Mouse (Mus musculus) cortical plate, adult 2 months (tissue): Measurements from ENCODE around the gene Irf2. TPM values are rescaled to one million over a fixed set of nuclear protein-coding genes. Genes with fewer than 3 reads are reported as not detected.

Source experiments
- H3K27ac ChIP-seq: fragments of 200-500 bp; 2 replicates; pipeline ENCODE4 v1.5.1; 2012; ENCODE audit warnings: low read length, control low read depth, inconsistent platforms; ENCODE audit not compliant: insufficient read depth
- H3K4me1 ChIP-seq: fragments of 200-500 bp; 2 replicates; pipeline ENCODE4 v1.6.1; 2011; ENCODE audit warnings: low read length; ENCODE audit not compliant: control insufficient read depth, insufficient read depth
- H3K4me3 ChIP-seq: fragments of 200-500 bp; 2 replicates; pipeline ENCODE4 v1.5.1; 2011; ENCODE audit warnings: mild to moderate bottlenecking, low read length, control low read depth; ENCODE audit not compliant: insufficient read depth
- CTCF ChIP-seq: fragments of 200-500 bp; IDR thresholded peaks from 2 replicates; pipeline ENCODE4 v1.5.1; 2011; ENCODE audit warnings: mild to moderate bottlenecking, control low read depth, low read length; ENCODE audit not compliant: insufficient read depth; ENCODE audit errors: extremely low read depth
- POLR2A ChIP-seq: fragments of 200-500 bp; IDR thresholded peaks from 2 replicates; pipeline ENCODE4 v1.6.1; 2011; ENCODE audit warnings: mild to moderate bottlenecking, low read length, control low read depth; ENCODE audit not compliant: insufficient read depth; ENCODE audit errors: extremely low read depth
- polyA plus RNA-seq: library from polyadenylated mRNA; depleted of rRNA; stranded (reverse); fragments of >200 nt; gene quantifications from 2 replicates; pipeline ENCODE4 v1.2.3, GENCODE M21; 2012

Irf2 gene
- polyA plus RNA-seq, 1 experiment, result 27.1 TPM

DNA sequence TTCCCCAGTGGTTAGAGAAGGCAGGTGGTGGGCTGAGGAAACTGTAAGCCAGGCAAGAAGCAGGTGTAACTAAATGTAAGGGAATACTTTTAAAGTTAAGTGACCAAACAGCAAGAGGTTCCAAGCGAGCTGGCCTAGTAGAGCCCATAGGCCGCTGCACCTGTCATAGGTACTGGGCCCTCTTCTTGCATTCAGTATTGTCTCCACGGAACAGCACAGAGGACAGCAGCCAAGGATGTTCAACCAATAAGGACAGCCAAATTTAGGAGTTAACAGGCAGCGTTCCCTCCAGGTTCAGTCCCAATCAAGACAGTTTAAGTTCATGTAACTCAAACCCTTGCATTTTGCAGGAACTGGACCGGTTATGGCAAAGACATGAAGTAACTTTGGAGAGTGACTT lies 931 bp upstream of the Irf2 start:
- Histone ChIP-seq H3K4me3 (peak overlapping the region; percentile 83; the same call in 1 of the 2 replicates), H3K4me1 (no peaks in the 10 kb centered on the region; the same call in 1 of the 2 replicates), H3K27ac (no peak overlapping the region)
- no peak for TF ChIP-seq CTCF
- TF ChIP-seq POLR2A, result no peak

DNA sequence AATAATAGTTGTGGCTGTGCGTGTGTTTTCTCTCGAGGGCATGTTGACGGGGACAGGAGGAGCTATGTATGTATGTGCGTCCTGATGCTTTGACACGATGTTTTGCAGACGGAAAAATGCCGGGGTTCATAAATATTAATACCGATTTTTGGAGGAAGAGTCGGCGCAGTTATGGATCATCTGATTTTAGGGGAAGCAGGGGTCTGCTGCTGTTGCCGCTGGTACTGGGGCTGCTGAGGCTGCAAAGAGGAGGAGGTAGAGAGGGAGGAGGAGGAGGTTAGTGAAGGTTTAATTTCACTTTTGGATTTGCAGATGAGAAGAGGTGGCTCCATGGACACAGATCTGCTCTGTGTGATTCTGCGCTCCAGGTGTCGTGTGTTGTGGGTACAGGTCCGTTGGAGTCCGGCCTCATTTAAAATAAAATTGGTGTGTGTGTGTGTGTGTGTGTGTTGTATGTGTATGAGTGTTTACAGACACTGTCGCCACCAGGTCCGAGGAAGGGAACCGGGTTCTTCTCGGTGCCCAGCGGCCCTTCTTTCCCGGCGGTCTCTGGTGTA lies 502 bp downstream of the Irf2 start:
- Histone ChIP-seq H3K4me1 (no peaks in the 10 kb centered on the region; the same call in 1 of the 2 replicates), H3K4me3 (peak overlapping the region; percentile 83), H3K27ac (peak overlapping the region; percentile 100)
- TF ChIP-seq CTCF, result no peak
- TF ChIP-seq POLR2A, result peak; percentile 44; the same call in 1 of the 2 replicates

DNA sequence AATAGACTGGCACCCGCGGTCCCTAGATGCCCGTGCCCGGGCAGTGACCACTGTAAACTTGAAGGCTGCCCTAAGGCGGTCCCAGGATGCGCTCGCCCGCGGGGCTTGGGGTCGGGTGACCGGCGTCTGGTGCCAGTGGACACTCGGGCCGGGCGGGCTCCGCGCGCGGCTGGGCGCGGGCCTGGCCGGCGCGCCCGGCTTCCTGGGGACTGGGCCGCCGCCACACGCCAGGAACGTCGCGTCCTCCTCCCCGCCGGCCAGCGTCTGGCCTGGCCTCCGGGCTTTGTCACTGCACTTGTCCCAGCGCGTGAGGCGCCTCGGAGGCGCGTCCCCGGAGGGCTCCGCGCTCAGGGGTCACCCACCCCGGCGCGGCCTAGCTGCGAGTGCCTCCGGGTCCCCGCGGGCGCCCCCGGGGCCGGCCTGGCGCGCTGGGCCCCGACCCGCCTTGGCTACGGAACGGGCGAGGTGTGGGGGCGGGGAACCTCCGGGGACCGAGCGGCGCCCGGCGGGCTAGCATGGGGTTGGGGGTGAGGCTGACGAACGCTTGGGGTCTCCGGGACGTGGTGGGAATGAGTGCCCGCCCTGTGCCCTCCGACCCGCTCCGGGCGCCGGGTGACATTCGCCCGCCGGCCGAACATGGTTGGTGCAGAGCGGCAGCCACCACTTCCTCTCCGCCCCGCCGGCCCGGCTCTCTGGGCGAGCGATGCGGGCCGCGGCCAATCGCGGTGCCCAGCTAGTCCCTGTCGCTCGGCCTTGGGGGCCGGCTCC lies 1.2 kb downstream of the Irf2 start:
- TF ChIP-seq POLR2A (no peak), CTCF (no peak)
- Histone ChIP-seq H3K27ac (peak overlapping the region; percentile 100), H3K4me1 (no peaks in the 10 kb centered on the region; the same call in 1 of the 2 replicates), H3K4me3 (peak overlapping the region; percentile 83)

DNA sequence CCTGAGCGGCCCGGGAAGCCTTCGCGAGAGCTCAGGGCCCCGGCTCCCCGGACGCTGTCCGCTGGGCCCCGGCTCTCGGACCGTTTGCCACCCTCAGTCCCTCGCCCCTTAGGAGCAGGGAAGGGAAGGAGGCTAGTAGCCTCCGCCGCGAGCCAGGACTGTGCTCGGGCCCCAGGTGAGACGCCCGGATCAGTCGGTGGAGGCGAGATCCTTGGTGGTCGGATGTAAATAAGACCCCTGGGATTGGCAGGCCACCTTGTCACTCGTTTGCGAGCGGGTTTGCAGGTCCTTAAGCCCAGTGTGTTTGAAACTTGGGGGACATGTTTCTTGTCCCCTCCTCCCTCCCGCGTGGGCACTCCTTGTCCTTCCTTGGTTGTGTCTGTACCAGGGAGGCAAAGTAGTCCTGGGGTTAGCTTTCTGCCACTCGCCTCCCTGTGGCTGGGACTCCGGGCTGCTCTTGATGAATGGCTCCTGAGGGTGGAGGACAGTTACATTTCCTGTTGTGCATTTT lies 1.8 kb downstream of the Irf2 start:
- H3K27ac ChIP-seq, result peak overlapping the region; percentile 100
- H3K4me3 ChIP-seq, result peak overlapping the region; percentile 83
- H3K4me1 ChIP-seq, result no peaks in the 10 kb centered on the region; the same call in 1 of the 2 replicates
- peak; percentile 55; the same call in 1 of the 2 replicates for TF ChIP-seq POLR2A
- TF ChIP-seq CTCF, result no peak

DNA sequence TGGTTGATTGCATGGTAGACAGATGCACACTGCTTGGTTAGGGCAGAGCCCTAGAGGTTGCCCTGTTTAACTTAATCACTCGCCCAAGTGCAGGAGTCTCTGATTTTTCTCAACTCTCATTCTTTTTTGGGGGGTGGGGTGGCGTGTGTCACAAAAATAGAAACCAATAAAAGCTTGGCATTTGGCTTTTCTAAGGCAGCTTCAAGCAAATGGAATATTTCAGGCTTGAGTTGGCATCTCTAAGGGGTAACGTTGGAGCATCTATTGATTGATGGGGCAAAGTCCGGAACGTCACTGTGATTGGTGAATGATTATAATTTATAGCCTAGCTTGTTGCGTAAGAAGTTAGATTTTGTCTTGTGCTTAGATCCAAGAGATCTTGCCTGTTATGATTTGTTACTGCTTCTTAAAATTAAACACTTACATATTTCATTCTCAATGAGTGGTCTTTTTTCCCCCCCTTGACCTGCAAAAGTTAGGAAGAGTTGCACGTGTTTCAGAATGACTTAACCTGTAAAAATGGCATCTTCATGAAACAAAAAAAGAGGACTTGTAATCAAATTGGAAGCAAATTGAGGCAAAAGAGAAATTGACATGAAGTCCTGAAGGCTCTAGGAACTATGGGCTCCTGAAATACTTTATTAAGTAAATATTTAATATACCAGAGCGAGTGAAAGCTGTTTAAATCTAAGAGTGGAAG lies 2.6 kb downstream of the Irf2 start:
- TF ChIP-seq POLR2A (no peak), CTCF (no peak)
- Histone ChIP-seq H3K27ac (peak overlapping the region; percentile 100; the same call in 1 of the 2 replicates), H3K4me1 (no peaks in the 10 kb centered on the region; the same call in 1 of the 2 replicates), H3K4me3 (peak overlapping the region; percentile 83)

DNA sequence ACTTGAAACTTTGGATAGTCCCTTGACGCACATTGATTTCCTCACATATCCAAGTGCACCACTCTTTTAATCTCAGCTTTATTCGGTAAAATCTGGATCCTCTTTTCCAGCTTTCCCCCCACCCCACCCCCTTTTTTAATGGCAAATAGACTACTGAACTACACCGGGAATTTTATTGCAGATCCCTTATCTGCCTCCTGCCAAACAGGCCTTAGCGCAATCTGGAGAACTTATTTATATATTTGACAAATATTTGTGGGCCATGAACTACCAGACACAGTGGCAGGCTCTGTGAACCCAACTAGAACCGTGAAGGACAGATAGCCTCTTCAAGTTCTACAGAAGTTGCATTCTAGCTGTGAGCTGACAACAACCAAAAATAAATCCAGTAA lies 3.2 kb downstream of the Irf2 start:
- no peak overlapping the region for H3K4me3 ChIP-seq
- no peak overlapping the region for H3K27ac ChIP-seq
- TF ChIP-seq POLR2A (no peak), CTCF (no peak)
- no peaks in the 10 kb centered on the region; the same call in 1 of the 2 replicates for H3K4me1 ChIP-seq

DNA sequence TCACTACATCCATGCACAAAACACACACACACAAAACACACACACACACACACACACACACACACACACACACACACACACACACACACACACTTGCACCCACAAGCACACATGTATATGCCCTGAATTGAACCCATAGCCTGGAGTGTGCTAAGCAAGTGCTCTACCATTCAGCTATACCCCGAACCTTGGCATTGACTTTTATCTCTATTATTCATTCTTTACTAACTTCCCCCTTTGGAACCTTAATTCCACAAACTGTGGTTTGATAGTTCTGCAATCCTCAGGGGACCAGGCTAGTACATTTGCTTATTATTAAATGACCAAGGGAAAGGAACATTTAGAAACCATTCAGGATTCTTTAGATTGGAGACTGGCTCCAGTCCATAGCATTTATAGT lies 5.9 kb downstream of the Irf2 start:
- no peak overlapping the region for H3K4me3 ChIP-seq
- no peak for TF ChIP-seq POLR2A

DNA sequence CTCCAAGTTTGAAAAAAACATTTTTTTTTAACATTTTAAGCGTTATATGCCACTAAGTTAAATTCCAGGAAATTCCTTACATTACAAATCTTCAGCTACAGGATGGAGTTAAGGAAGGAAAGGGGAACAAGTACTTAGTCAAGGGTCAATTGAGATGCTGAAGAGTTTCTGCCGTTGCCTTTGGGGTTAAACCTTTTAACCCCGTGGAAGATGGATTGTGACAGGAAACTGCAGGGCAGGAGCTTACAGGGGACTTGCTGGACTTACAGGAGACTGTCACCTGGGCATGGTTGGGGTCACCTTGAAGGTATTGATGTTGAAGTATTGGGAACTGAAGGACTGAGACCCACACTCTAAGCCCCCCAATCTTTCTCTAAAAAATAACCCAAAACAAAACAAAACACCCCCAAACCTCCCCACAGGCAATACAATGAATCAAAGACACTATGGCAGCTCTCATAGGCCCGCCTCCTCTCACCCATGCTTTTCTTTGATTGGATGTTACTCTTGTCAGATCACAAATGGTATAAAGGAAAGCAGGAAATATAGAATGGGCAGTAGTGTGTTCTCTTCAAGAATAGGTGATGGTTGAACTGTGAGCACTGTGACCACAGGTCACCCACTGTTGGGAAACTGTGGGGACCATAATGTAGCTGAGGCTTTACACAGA lies 7.9 kb downstream of the Irf2 start:
- Histone ChIP-seq H3K4me3 (no peak overlapping the region), H3K4me1 (0 out of 2 replicates have a peak, but pooled peaks cover 2% of the 10 kb centered on the region), H3K27ac (no peak overlapping the region)
- no peak for TF ChIP-seq POLR2A
- no peak for TF ChIP-seq CTCF

More for the DNA sequence above, 5.9 kb downstream of the Irf2 start:
- Histone ChIP-seq H3K27ac (no peak overlapping the region), H3K4me1 (no peaks in the 10 kb centered on the region; the same call in 1 of the 2 replicates)

DNA sequence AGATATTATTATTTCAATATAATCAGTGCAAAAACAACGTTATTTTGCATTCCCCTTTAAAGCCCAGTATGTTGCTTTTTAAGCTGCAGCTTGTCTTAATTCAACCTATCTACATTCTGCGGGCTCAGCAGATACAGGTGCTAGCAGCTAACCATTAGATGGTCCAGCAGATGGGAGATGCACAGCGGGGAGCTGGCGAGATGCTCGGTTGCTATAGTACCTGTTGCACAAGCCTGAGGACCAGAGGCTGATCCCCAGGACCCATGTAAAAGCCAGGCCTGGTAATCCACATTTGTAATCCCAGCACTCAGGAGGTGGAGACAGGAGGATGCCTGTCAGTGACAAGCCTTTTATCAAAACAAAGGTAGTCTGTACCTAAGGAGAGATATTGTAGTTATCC lies 10.5 kb downstream of the Irf2 start:
- TF ChIP-seq CTCF, result no peak
- 0 out of 2 replicates have a peak, but pooled peaks cover 2% of the 10 kb centered on the region for H3K4me1 ChIP-seq
- no peak overlapping the region for H3K4me3 ChIP-seq
- H3K27ac ChIP-seq, result no peak overlapping the region
